Mouse (Mus musculus) frontal cortex, adult (tissue): ENCODE measurements around the gene Zfp637.

Experiments used
- ATAC-seq: cut with Nextera tagmentation; 2 replicates; pipeline ENCODE4 v1.9.2; 2017; ENCODE audit warnings: mild to moderate bottlenecking, moderate library complexity, mixed read lengths; ENCODE audit not compliant: low TSS enrichment

Gene Zfp637

DNA sequence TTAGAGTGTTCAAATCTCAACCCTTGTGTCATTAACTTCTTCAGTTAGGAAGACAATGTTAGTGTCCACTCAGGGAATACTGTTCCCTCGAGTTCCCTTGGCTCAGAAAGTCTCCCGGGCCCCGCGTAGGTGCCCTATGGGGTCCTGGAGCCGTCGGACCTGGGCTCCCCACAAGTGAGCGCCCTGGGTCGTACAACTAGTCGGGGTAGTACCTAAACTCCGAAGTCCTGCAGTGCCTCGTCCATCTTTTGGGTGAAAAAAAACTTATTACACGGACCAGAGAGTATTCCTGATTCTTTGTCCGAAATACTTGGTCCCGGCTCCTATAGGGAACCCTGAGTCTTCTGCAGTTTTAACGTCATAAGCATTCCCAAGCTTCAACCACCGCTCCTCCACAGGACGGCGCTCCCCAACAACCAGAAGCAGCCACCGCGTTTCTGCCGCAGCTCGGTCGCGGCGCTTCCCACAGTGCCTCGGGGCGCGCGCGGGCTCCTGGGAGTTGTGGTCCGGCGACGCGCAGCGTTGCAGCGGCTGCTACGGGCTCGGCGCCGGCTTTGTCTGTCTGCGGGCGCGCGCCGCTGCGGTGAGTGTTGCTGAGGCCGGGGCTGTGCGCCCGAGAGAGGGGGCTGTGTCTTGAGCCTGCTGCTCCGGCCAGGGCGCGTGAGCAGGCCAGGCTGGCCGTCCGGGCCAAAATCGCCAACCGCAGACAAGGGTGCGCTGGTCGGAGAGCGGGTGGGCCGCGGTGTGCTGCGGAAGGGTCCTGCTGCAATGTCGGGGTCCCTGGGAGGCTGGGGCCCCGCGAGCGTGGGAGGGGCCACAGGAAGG is at the start of gene Zfp637:
Gene Zfp637, plus strand, starts transcription at position 495 of the 825 bp plus-strand sequence.
- peak; percentile 98 for ATAC-seq

DNA sequence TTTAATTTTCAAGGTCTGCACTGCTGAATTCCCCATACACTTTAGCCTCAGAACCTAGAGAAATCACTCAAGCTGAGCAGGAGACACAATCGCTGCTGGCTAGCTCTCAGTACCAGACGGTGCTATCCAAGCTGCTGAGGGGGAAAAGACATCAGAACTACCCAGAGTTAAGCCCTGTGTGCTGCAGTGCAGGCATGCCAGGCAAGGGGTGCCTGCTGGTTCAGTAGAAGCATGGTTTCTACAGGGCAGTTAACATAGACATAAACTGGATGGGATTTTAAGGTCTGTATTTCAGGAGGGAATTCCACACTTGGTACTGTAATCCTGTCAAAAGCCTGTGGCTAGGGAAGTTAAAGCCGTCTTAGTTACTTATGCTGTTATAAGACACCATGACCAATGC is 45.7 kb upstream of the Zfp637 start:
- no peak for ATAC-seq

DNA sequence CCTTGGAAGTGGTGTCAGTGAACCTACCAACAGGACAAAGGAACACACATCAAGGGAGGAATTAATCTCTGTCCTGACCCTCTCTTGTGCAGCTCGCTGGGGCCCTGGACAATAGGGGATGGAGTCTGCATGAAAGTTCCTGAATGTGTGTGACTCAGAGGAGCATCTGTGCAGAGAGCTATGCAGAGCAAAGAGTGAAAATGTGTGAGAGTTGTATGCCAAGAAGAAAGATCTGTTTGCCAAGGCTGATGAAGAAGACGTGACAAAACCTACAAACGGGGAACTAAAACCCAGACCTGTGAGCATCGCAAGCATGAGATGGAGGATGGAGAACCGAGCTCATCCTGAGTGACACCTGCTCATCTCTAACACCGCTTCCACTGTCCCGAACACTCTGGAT is 40.2 kb upstream of the Zfp637 start:
- ATAC-seq, result peak; percentile 99

DNA sequence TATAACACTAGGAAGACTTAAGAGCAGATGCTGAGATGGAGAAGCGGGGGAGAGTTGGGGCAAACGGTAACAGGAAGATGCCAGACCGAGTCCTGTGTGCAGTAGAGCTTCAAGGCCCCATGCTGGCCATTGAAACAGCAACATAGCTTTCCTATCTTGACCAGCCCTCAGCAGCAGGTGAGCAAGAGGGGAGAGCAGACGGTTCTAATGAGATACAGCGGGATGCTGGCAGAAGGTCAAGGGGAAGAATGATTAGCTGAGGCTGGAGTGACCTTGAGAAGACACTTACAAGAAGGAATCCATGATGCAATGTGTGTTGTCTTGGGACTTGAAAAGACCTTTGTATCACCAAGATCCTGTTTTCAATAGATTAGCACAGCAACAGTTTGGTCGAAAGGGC is 39.2 kb upstream of the Zfp637 start:
- no peak for ATAC-seq

DNA sequence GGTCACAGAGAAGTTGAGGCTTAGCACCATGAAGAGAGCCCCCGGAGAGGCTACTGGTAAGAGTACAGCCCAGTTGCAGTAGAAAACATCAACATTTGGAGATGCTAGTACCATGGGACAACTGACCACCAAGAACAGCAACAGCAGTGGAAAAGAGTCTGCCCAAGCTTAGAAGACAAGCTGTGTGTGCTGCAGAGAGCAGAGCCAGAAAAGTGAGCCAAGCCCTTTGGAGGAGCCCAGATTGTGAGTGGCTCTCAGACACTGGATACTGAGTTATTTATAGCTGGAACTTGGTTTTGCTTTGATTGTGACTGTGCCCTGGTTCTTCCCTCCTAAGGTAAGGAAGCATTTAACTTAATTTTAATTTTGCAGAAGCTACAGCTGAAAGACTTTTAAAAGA is 33.2 kb upstream of the Zfp637 start:
- ATAC-seq, result peak; percentile 98

DNA sequence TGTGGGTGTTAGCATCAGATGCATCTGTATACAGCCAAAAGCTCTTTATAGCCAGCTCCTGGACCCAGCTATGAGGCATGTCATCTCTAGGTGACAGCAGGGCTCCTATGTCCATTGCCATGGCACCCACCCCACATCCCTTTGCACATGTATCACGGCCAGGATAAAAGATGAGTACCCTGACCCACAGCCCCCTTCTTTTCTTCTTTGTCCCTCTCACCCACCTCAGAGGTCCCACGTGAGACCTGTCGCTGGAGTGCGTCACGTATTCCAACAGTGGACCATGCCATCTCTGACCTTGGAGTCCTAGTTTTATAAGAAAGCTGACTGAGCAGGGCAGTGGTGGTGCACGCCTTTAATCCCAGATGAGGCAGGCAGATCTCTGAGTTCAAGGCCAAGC is 31.2 kb upstream of the Zfp637 start:
- no peak for ATAC-seq

DNA sequence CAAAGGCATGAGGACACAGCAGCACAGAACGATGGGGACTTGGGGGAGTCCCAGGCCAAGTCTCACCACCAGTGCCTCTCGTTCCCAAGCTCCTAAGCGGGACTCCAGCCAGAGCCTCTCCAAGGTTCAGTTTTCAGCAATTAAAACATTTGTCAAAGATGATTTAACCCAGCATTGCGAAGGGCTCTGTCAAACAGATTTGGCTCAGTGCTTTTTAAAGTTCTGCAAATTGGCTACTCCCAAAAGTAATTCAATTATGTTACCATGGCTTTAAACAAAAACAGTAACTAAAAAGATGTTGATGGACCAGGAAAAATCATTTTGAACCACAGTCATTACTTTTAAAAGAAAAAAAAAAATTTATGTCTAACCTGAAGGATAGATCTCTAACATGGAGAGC is 30.3 kb upstream of the Zfp637 start:
- ATAC-seq, result no peak

DNA sequence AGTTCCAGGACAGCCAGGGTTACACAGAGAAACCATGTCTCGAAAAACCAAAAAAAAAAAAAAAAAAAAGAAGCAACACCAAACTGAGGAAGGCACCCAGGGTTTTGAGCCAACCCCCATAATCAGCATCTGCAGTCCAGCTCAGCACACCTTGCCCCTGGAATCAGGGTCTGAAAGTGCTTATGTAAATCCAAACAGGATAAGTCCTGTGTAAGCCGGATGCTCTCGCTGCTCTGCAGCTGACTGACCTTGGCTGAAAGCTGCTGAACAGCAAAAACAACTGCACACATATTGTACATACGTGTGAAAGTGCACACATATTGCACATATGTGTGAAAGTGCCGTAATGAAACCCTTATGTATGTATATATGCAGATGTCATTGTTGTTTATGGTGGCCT is 29.7 kb upstream of the Zfp637 start:
- ATAC-seq, result no peak

DNA sequence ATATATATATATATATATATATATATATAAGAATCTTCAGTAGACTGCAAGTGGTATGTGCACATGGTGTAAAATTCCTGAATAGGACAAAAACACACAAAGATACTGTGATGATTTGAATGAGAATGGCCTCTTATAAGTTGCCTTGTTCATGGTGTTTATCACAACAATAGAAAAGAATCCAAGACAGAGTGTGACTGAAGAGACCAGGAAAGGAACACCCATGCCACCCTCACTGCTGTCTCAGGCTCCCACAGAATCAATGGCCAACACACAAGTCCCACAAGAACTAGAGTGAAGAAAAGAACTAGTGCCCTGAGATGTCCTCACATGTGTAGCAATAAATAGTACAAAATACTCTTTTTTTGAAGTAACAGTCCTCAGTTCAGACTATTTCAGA is 26.3 kb upstream of the Zfp637 start:
- no peak for ATAC-seq

DNA sequence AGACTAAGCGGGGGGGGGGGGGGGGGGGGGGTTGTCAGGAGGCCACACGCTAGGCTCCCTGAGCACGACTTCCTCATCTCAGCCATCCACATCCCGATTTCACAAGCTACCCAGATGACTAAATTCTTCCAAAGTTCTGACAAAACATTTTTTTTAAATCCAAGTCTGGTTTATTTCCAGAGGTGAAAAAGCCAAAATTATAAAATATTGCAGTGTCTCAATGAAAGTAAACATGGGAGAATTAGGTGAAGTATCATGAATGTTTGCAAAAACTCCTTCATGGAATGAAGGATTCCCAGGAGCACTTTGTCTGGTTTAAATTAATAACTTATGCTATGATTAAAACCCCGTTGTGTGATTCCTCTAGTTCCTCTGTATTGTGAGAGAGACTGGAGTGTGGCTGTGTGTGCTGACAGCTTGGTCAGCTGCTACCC is 23.9 kb upstream of the Zfp637 start:
- no peak for ATAC-seq

DNA sequence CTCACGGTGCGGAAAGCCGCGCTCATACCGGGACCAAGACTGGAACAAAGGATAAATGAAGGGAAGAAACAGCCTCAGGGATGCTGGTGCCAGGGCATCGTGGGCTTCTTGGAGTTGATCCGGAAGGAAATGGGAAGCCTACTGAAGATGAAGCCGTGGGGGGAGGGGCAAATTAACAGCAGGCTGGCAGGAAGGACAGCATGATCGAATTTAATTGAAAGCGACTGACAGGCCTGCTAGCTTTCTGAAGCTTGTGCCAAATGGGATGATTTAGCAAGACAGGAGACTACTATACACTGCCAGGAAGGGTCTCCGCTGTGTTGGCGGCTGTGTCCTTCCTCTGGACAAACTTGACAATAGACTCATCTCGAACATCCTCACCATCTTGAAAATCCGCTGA is 20.7 kb upstream of the Zfp637 start:
- no peak for ATAC-seq

DNA sequence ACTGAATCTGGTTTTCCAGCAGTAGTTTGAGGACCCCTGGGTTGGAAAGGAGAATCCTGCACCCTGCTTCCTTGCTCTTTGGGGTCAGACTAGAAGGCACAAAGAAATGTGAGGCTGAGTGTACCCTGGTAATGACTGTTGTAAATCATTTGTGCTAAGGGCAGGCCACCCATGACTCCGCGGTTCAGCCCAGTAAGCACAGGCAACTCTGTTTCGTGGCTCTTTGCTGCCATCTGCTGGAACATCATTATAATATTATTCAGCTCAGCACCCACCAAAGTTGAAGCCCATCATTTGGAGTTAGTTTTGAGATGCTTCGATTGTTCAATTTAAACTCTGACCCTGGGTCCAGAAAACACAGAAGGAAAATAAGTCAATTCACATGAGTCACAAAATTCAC is 15.6 kb upstream of the Zfp637 start:
- ATAC-seq, result peak; percentile 77

DNA sequence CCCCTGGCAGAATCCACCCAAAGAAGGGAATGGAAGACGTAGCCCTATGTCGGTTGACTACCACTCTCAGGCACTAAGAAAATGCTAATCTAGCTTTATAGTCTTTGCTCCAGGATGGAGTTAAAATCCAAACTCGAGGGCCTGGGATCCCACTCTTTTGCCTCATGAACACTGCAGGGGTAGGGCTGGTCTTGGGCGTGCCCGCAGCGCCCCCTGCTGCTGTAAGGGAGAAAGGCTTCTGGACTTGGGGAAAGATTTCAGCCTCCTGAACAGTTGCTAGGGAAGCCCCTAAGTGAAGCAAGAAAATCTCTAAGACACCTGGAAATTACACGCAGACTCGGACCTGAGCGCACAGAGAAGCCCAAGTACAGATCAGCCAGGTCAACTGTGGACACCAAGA is 12.7 kb upstream of the Zfp637 start:
- ATAC-seq, result peak; percentile 72; the same call in 1 of the 2 replicates

DNA sequence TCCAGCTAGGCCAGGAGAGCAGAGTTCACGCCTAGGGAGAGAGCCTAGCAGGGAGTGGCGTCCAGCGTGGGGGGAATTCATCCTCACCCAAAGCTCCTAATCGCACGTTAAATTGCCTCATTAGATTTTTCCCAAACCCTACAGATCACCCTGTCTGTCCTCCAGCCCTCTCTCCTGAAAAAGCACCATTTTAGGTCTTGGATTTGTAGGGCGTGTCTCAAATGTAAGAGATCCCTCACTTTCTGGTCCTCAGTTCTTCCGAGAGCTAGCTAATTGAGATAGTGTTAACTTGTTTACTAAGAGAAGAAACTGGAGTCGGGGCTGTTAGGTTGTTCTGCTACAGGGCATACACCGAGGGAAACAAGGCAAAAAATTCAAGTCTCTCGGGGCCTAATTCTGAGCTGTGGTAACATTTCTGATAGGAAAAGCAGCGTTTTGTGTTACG is 553 bp downstream of the Zfp637 start:
- ATAC-seq, result peak; percentile 18; the same call in 1 of the 2 replicates

DNA sequence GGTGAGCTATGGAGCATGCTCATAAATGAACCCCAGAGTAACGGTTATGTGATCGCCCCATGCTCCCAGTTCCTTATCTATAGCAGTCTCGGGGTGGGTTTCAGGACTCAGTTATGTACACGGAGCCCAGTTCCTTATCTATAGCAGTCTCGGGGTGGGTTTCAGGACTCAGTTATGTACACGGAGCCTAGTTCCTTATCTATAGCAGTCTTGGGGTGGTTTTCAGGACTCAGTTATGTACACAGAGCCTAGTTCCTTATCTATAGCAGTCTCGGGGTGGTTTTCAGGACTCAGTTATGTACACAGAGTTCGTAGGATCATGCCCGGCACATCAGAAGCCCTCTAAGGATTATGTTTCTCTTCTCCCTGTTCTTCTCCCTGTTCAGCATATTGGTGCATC is 3.6 kb downstream of the Zfp637 start:
- ATAC-seq, result no peak

DNA sequence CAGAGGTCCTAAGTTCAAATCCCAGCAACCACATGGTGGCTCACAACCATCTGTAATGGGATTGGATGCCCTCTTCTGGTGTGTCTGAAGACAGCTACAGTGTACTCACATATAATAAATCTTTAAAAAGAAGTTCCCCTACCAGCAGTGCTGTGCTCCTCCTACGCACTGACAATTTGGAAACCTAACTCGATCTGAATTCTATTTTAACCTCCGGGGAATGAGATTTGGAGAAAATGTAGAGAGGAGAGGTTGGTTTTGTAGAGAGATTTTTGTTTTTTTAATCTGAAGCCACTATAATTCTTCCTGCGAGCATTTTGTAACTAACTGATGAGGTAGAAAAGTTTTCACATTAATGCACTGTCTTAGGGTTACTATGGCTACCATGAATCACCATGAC is 5.7 kb downstream of the Zfp637 start:
- peak; percentile 88 for ATAC-seq

DNA sequence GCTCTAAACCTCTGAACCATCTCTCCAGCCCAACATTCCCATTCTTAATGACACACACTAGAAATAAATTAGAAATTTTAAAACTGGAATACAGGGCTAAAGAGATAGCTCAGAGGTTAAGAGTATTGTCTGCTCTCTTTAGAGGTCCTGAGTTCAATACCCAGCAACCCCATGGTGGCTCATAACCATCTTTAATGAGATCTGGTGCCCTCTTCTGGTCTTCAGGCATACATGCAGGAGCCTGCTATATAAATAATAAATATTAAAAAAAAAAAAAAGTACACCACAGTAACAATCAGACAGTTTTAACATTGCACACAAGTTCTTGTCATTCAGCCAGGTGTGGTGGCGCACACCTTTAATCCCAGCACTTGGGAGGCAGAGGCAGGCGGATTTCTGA is 6.8 kb downstream of the Zfp637 start:
- ATAC-seq, result no peak

DNA sequence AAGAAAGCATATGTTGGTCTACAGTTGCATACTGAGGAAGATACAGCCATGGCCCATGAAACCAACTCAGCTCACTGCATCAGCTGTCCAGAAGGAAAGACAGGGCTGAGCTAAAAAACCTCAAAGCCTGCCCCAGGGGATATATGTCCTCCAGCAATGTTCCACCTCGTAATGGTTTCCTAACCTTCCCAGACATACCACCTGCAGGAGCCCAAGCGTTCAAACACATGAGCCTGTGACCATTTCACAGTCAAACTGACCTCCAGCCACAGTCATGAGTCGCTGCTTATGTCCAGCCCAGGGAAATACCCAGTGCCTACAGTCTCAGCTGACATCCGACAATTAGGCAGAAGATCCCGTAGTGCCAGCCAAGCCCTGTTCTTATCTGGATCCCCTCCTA is 7.6 kb downstream of the Zfp637 start:
- no peak for ATAC-seq

DNA sequence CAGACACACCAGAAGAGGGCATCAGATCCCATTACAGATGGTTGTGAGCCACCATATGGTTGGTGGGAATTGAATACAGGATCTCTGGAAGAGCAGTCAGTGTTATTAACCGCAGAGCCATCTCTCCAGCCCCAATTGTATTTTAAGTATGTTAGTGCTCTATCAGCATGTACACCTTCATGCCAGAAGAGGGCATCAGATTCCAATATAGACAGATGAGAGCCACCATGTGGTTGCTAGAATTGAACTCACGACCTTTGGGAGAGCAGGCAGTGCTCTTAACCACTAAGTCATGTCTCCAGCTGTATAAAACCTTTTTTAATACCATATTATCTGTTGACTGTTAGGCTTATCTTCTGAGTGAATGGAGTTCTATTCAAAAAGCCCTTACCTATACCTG is 10.8 kb downstream of the Zfp637 start:
- no peak for ATAC-seq

DNA sequence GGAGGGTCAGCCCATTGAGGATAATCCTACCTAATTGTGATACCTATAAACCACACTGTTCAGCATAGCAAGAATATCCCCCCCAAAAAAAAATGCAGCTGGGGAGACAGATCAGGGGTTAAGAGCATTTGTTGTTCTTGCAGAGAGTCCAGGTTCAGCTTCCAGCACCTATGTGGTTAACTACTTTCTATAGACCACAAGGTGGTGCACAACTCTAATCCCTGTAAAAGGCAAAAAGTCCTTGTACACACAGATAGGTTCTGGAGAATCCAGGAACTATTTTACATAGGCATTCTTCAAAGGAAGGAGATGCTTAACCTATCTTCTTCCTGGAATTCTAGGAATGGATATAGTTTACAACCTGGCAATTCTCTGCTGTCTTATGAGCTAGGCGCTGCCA is 17.0 kb downstream of the Zfp637 start:
- no peak for ATAC-seq

DNA sequence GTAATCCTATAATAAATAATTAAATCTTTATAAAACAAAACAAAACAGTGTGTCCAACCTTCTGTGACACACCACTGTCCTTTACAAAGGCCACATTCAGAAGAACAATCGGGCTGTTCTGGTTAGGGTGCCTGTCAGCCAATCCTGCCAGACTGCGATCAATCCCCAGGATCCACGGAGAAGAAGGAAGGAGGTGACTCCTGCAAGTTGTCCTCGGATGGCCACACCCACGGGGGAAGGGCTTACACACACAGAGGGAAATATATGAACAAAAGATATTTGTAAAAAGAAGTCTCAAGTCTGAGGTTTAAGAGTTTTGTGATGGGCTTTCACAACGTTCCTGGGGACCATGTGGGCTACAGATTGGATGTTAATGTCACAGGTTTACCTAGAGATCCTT is 20.9 kb downstream of the Zfp637 start, which contains the start of gene Zfp239:
Gene Zfp239, plus strand, starts transcription at position 253 of the 400 bp plus-strand sequence.
- no peak for ATAC-seq

DNA sequence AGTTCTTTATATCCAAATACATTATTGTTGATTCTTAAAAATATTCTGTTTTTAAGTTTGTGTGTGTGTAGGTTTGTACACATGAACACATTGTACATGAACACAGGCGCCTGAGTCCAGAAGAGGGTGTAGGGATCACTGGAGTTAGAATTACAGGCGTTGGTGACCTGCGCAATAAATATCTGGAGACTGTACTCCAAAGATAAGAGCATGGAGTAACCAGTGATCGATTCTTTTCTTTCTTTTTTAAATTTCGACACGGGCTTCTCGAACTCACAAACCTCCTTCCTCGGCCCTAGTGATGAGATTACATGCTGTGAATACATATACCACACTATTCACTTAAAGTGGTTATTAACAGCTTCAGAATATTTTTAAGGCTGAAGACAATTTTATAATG is 21.5 kb downstream of the Zfp637 start:
- ATAC-seq, result no peak

DNA sequence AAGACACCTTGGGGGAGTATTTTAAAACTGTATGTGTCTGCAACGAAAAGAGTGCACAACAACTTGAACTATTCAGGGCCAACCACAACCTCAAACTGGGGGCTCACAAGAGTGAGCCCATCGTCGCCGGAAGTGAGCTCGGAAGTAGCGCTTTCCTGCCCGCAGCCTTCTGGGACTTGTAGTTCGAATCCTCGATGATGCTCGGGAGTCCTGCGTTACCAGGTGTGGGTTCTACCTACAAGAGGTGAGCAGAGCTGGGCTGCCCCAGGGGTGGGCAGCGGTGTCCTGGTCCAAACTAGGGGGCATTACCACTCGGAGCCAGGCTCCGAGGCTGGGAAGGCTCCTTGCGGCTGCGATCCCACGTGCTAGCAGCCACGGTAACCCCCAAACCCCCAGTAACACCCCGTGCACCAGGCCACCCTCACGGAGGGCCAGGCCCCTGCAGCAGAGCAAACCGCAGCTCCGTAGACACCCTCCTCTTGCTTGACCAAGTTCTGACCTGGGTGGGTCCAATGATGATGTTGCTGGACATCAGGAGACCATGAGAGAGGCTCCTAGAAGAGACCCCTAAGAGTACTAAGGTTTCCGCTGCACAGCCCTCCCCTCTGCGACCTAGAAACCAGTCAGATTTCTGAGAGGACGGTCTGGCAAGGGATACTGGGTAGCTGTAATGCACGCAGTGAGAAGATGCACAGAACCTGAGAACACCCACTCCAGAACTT is 22.1 kb downstream of the Zfp637 start:
- ATAC-seq, result peak; percentile 96
